Mouse (Mus musculus): Measurements from ENCODE around the gene Slc13a4. TPM values are rescaled to one million over a fixed set of nuclear protein-coding genes. Genes with fewer than 3 reads are reported as not detected.

Slc13a4 gene
- polyA plus RNA-seq, 1 experiment from 2014 or later = not detected

Other genes starting within 250 kb of the Slc13a4 start
- gene Cnot4, start 174.4 kb downstream of the Slc13a4 start, polyA plus RNA-seq (2018) = 15.1 to 41.6 TPM (median 19.7 TPM) in 3 replicates
- gene Nup205, start 130.7 kb downstream of the Slc13a4 start, polyA plus RNA-seq (2018) = 16.6 to 30.2 TPM (median 17.1 TPM) in 3 replicates
- not detected in 3 replicates for gene Fam180a, start 18.0 kb upstream of the Slc13a4 start, polyA plus RNA-seq (2018)
- gene Mtpn, start 231.8 kb upstream of the Slc13a4 start, polyA plus RNA-seq (2018) = 153 to 249 TPM (median 226 TPM) in 3 replicates